Mouse (Mus musculus): Measurements from ENCODE around the gene Ano1. TPM values are rescaled to one million over a fixed set of nuclear protein-coding genes. Genes with fewer than 3 reads are reported as not detected.
A peak's percentile ranks its signal among the peaks of the same experiment; 100 is the strongest.

The Ano1 gene
- polyA plus RNA-seq, 1 experiment: 7.4 TPM

DNA sequence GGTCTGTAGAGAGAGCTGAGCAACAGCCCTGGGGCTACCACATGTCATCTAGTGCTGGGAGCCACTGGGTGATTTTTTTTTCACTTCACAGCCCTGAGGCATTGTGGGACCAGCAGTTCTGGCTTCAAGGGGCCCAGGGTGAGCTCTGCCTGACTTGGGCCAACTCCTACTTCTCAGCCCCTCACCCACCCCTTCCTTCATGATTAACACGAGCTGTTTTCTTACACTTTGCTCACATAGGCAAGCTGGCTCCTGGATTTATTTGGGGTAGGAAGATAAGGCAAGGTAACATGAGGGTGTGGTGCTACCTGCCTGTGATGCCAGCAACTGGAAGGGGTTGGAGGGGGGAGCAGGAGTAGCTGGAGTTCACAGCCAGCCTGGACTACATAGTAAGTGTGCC, 27.5 kb downstream of the Ano1 start:
- 62% methylated on average over 1 of the region's 1 CpGs for WGBS
- no peak overlapping the region for H3K27ac ChIP-seq (ENCODE audit: insufficient read depth, low read length)
- H3K36me3 ChIP-seq (ENCODE audit: control insufficient read depth, insufficient read depth, low read length): no peaks in the 10 kb centered on the region
- H3K27me3 ChIP-seq (ENCODE audit: control insufficient read depth, insufficient read depth, low read length): no peaks in the 10 kb centered on the region
- H3K4me1 ChIP-seq (ENCODE audit: control insufficient read depth, insufficient read depth, insufficient read length): no peaks in the 10 kb centered on the region
- DNase-seq (ENCODE audit: low read depth in 1 of 2, low spot score in 2 of 2): no peak
- no peak overlapping the region for H3K4me3 ChIP-seq (ENCODE audit: extremely low read depth, insufficient read depth, insufficient read length)
- no peak for TF ChIP-seq POLR2A (IDR thresholded peaks at IDR 0.05; ENCODE audit: low read depth, low read length)
- TF ChIP-seq CTCF (IDR thresholded peaks at IDR 0.05; ENCODE audit: extremely low read depth, insufficient read depth, insufficient read length, insufficient replicate concordance): no peak

DNA sequence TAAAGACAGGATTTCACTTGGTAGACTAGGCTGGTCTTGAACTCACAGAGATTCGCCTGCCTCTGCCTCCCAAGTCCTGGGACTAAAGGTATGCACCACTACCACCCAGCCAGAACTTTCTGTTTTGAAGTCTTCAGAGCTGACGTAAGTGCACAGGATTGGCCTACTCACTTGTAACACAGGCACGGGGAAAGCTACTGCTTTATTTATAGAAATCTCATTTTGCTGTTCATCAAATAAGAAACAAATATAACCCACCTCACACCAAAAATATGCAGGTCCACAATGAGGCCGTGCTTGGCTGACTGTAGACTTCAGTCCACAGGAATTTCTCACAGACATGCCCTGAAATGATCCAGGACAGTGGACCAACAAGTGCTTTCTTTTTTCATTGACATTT, 31.8 kb downstream of the Ano1 start:
- H3K27ac ChIP-seq (ENCODE audit: insufficient read depth, low read length): no peak overlapping the region
- H3K4me1 ChIP-seq (ENCODE audit: control insufficient read depth, insufficient read depth, insufficient read length): no peaks in the 10 kb centered on the region
- DNase-seq (ENCODE audit: low read depth in 1 of 2, low spot score in 2 of 2): no peak
- TF ChIP-seq CTCF (IDR thresholded peaks at IDR 0.05; ENCODE audit: extremely low read depth, insufficient read depth, insufficient read length, insufficient replicate concordance): no peak
- TF ChIP-seq POLR2A (IDR thresholded peaks at IDR 0.05; ENCODE audit: low read depth, low read length): no peak
- WGBS: 81% methylated on average over 4 of the region's 4 CpGs
- no peak overlapping the region for H3K4me3 ChIP-seq (ENCODE audit: extremely low read depth, insufficient read depth, insufficient read length)
- H3K36me3 ChIP-seq (ENCODE audit: control insufficient read depth, insufficient read depth, low read length): no peaks in the 10 kb centered on the region
- no peaks in the 10 kb centered on the region for H3K27me3 ChIP-seq (ENCODE audit: control insufficient read depth, insufficient read depth, low read length)

DNA sequence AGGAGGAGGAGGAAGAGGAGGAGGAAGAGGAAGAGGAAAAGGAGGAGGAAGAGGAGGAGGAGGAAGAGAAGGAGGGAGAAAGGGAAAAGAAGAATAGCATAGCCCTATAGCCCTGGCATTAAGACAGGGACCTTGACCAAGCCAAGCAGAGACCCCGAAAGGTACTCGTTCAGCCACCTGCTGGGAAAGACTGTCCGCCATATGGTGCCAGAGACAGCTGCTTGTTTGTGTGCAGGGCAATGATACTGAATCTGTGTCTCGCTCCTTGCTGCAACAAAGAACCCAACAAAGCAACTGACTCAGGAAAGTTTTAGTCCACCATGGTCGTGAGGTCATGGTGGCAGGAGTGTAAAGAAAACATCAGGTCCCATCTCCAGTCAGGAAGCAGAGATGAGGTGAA, 34.0 kb downstream of the Ano1 start:
- no peak for DNase-seq (ENCODE audit: low read depth in 1 of 2, low spot score in 2 of 2)
- no peak overlapping the region for H3K4me3 ChIP-seq (ENCODE audit: extremely low read depth, insufficient read depth, insufficient read length)
- TF ChIP-seq CTCF (IDR thresholded peaks at IDR 0.05; ENCODE audit: extremely low read depth, insufficient read depth, insufficient read length, insufficient replicate concordance) (no peak), POLR2A (IDR thresholded peaks at IDR 0.05; ENCODE audit: low read depth, low read length) (no peak)
- WGBS: 81% methylated on average over 5 of the region's 5 CpGs
- no peak overlapping the region for H3K27ac ChIP-seq (ENCODE audit: insufficient read depth, low read length)
- no peaks in the 10 kb centered on the region for H3K4me1 ChIP-seq (ENCODE audit: control insufficient read depth, insufficient read depth, insufficient read length)
- no peaks in the 10 kb centered on the region for H3K36me3 ChIP-seq (ENCODE audit: control insufficient read depth, insufficient read depth, low read length)
- no peaks in the 10 kb centered on the region for H3K27me3 ChIP-seq (ENCODE audit: control insufficient read depth, insufficient read depth, low read length)

DNA sequence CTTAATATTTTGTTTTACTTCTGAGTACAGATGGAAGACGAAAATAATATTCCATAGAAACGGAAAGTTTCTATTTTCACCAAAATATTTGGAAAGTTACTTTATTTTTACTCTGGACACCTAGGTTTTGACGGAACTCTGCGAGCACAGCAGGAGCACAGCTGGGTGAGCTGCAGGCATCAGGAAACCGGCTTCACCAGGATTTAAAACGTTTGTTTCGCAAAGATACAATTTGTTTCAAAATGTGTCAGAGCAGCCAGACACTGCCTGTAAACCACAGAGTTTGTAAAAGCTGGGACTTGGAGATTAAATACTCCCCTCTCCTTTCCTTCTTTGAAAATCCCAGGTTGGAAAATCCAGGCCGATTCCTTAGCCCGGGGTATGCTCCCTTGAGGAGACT, 53.9 kb downstream of the Ano1 start:
- 72% methylated on average over 9 of the region's 9 CpGs for WGBS
- Histone ChIP-seq H3K4me3 (ENCODE audit: extremely low read depth, insufficient read depth, insufficient read length) (no peak overlapping the region), H3K4me1 (ENCODE audit: control insufficient read depth, insufficient read depth, insufficient read length) (no peaks in the 10 kb centered on the region), H3K36me3 (ENCODE audit: control insufficient read depth, insufficient read depth, low read length) (no peaks in the 10 kb centered on the region), H3K27ac (ENCODE audit: insufficient read depth, low read length) (no peak overlapping the region), H3K27me3 (ENCODE audit: control insufficient read depth, insufficient read depth, low read length) (no peaks in the 10 kb centered on the region)
- no peak for DNase-seq (ENCODE audit: low read depth in 1 of 2, low spot score in 2 of 2)
- TF ChIP-seq POLR2A (IDR thresholded peaks at IDR 0.05; ENCODE audit: low read depth, low read length): no peak
- no peak for TF ChIP-seq CTCF (IDR thresholded peaks at IDR 0.05; ENCODE audit: extremely low read depth, insufficient read depth, insufficient read length, insufficient replicate concordance)

DNA sequence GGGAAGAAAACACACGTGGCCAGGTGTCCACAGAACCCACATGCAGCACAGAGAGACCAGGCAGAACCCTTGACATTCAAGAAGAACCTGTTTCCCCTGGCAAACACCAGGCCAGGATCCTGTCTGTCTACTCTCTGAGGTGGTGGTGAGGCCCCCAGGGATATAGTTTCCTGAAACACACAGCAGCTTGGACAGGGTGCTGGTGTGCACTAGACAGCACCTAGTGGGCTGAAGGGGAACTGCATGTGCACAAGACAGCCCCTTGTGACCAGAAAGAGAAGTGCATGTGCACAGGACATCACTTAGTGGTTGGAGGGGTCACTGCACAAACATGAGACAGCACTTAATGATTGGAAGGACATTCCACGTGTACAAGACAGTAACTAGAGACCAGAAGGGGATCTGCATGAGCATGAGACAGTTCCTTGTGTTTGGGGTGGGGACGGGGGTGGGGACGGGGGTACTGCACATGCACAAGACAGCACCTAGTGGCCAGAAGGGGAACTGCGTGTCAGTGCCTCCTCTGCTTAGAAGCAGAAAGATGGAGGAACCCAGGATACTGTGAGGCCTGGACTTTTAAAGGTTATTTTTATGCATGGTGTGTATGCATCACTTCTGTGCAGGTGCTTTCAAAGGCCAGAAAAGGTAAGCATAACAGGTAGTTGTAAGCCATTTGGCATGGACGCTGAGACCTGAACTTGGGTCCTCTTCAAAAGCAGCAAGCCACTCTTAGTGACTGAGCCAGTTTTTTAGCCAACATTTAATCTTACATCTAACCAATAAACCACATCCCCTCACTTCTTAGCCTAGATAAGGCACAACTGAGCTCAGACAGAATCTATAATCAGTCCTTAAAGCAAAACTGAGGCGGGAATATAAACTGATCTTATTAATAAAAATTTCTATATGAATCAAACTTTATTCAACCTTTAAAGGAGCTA, 54.7 kb downstream of the Ano1 start:
- no peak overlapping the region for H3K4me3 ChIP-seq (ENCODE audit: extremely low read depth, insufficient read depth, insufficient read length)
- H3K27ac ChIP-seq (ENCODE audit: insufficient read depth, low read length): no peak overlapping the region
- no peaks in the 10 kb centered on the region for H3K36me3 ChIP-seq (ENCODE audit: control insufficient read depth, insufficient read depth, low read length)
- H3K4me1 ChIP-seq (ENCODE audit: control insufficient read depth, insufficient read depth, insufficient read length): no peaks in the 10 kb centered on the region
- H3K27me3 ChIP-seq (ENCODE audit: control insufficient read depth, insufficient read depth, low read length): no peaks in the 10 kb centered on the region
- WGBS: 77% methylated on average over 7 of the region's 7 CpGs
- no peak for TF ChIP-seq POLR2A (IDR thresholded peaks at IDR 0.05; ENCODE audit: low read depth, low read length)
- TF ChIP-seq CTCF (IDR thresholded peaks at IDR 0.05; ENCODE audit: extremely low read depth, insufficient read depth, insufficient read length, insufficient replicate concordance): peak; percentile 20; the same call in 1 of the 2 replicates
- DNase-seq (ENCODE audit: low read depth in 1 of 2, low spot score in 2 of 2): peak in 1 of 2 experiments; percentile 12

DNA sequence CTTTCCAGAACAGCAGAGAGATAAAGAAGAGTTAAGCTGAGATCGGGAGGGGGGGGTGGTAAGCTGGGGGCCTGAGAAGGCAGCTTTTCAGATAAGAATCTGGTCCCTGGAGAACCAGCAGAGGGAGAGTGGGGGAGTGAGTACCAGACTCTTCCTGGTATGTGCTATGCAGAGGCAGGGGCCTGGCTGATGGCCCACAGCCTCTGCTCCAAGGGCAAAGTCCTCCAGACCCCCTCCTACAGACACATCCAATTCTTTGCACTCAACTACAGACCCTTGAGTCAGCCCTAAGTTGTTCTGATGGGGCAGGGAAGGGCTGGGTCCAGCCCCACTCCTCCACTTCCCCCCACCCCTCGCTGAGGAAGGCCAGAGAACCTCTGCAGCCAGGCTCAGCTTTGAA, 61.9 kb downstream of the Ano1 start:
- no peaks in the 10 kb centered on the region for H3K36me3 ChIP-seq (ENCODE audit: control insufficient read depth, insufficient read depth, low read length)
- TF ChIP-seq CTCF (IDR thresholded peaks at IDR 0.05; ENCODE audit: extremely low read depth, insufficient read depth, insufficient read length, insufficient replicate concordance): no peak
- TF ChIP-seq POLR2A (IDR thresholded peaks at IDR 0.05; ENCODE audit: low read depth, low read length): no peak
- no peak overlapping the region for H3K4me3 ChIP-seq (ENCODE audit: extremely low read depth, insufficient read depth, insufficient read length)
- H3K27me3 ChIP-seq (ENCODE audit: control insufficient read depth, insufficient read depth, low read length): no peaks in the 10 kb centered on the region
- H3K27ac ChIP-seq (ENCODE audit: insufficient read depth, low read length): no peak overlapping the region
- WGBS: 60% methylated on average over 2 of the region's 2 CpGs
- no peaks in the 10 kb centered on the region for H3K4me1 ChIP-seq (ENCODE audit: control insufficient read depth, insufficient read depth, insufficient read length)
- no peak for DNase-seq (ENCODE audit: low read depth in 1 of 2, low spot score in 2 of 2)

DNA sequence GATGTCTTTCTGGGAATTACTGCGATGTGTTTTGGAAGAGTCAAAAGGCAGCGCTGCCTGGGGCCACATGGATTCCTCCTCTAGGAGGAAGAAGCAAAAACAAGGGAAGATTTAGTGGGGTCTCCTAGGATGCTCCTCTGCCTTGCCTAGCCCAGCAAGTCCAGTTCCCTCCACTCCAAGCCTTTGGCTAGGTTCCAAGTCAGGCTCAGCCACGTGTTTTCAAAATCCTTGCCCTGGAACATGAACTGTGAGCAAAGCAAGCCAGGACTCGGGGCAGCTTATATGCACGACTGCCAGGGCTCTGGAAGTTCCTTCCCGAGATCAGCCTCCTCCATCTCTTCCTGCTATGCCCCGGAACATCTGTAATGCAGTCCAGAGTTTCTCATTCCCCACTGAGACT, 62.6 kb downstream of the Ano1 start:
- TF ChIP-seq POLR2A (IDR thresholded peaks at IDR 0.05; ENCODE audit: low read depth, low read length) (no peak), CTCF (IDR thresholded peaks at IDR 0.05; ENCODE audit: extremely low read depth, insufficient read depth, insufficient read length, insufficient replicate concordance) (no peak)
- DNase-seq (ENCODE audit: low read depth in 1 of 2, low spot score in 2 of 2): no peak
- H3K4me3 ChIP-seq (ENCODE audit: extremely low read depth, insufficient read depth, insufficient read length): no peak overlapping the region
- H3K36me3 ChIP-seq (ENCODE audit: control insufficient read depth, insufficient read depth, low read length): no peaks in the 10 kb centered on the region
- WGBS: 75% methylated on average over 7 of the region's 7 CpGs
- no peaks in the 10 kb centered on the region for H3K27me3 ChIP-seq (ENCODE audit: control insufficient read depth, insufficient read depth, low read length)
- H3K27ac ChIP-seq (ENCODE audit: insufficient read depth, low read length): no peak overlapping the region
- no peaks in the 10 kb centered on the region for H3K4me1 ChIP-seq (ENCODE audit: control insufficient read depth, insufficient read depth, insufficient read length)

Data from spleen, adult 2 months (tissue).